Comparison of ENCODE assay signal across 8 mouse cellular contexts in the genomic region with DNA sequence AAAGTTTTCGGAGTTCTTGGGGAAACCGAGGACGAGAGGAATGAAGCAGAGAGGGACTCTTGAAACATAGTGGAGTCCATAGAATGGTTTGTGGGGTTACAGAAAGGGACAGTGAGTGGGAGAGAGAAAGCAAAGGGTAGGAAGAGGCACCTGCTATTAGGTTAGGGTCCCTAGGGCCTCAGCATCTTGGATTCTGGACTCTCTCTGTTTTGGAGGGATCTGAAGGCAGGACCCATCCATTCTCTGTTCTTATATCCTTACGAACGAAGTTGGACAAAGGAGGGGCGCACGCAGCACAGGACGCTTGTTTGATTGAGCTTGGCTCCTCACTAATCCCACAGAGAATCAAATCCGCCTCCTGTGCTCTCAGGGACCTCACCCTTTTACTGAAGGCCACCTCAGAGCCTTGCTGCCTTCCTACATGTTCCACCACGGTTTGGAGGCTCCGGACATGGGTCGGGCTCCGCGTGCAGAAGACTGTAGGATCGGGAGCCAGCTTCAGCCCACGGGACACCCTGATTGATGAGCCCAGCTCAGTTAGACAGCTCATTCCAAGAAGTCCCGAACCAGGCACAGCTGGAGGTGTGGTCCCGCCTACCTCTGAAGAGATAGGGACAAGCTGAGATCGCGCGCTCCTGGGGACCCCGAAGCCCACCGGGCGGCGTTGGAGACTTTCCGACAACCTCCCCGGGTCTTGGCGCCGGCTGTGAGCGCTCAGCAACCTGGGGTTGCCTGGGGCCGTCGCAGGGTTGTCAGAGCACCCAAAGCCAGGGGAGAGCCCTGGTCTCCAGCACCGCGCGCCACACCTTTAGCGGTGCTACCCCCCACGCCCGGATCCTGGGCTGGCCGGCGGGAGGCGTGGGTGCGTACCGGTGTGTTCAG. TPM values are rescaled to one million over a fixed set of nuclear protein-coding genes. Genes with fewer than 3 reads are reported as not detected.
DNase-seq lines count a peak whose midpoint lies in the region; ATAC-seq and TF ChIP-seq lines count a peak whose summit lies in the region.

No protein-coding gene starts in this region.

- H3K27me3 ChIP-seq in kidney, embryonic 15.5 days = peaks cover 26% of the 10 kb centered on the region
- H3K27me3 ChIP-seq in heart, embryonic 13.5 days (replicated peaks) = peaks cover 75% of the 10 kb centered on the region
- H3K27me3 ChIP-seq in liver, embryonic 15.5 days = peaks cover 47% of the 10 kb centered on the region

- no peak for TF ChIP-seq POLR2A in cortical plate, adult 2 months (IDR thresholded peaks at IDR 0.05; ENCODE audit: extremely low read depth, insufficient read depth, low read length)

- DNase-seq in kidney, adult 11 months = no peak
- DNase-seq in testis, postnatal 10 days (ENCODE audit: low spot score) = peak; percentile 64
- DNase-seq in natural killer cell, adult 2 months (ENCODE audit: low spot score in 2 of 2) = no peak
- no peak for DNase-seq in cerebellum, postnatal 36 days

- no peaks in the 10 kb centered on the region for H3K36me3 ChIP-seq in kidney, embryonic 15.5 days
- H3K36me3 ChIP-seq in heart, embryonic 13.5 days = no peaks in the 10 kb centered on the region
- no peaks in the 10 kb centered on the region for H3K36me3 ChIP-seq in liver, embryonic 15.5 days (replicated peaks)

- WGBS in kidney, embryonic 15.5 days = 5% methylated on average over 42 of the region's 43 CpGs
- WGBS in heart, embryonic 13.5 days = 5% methylated on average over 43 of the region's 43 CpGs
- WGBS in liver, embryonic 15.5 days (ENCODE audit: insufficient replicate concordance) = 4% methylated on average over 43 of the region's 43 CpGs

- peak overlapping the region; percentile 81 for H3K4me2 ChIP-seq in kidney, embryonic 15.5 days
- peak overlapping the region; percentile 99 for H3K4me2 ChIP-seq in heart, embryonic 13.5 days
- H3K4me2 ChIP-seq in liver, embryonic 15.5 days = peak overlapping the region; percentile 62

- H3K4me1 ChIP-seq in kidney, embryonic 15.5 days = peaks cover 36% of the 10 kb centered on the region
- no peaks in the 10 kb centered on the region; the same call in 1 of the 2 replicates for H3K4me1 ChIP-seq in cortical plate, adult 2 months (ENCODE audit: control insufficient read depth, insufficient read depth, low read length)
- peaks cover 17% of the 10 kb centered on the region for H3K4me1 ChIP-seq in heart, embryonic 13.5 days
- no peaks in the 10 kb centered on the region for H3K4me1 ChIP-seq in liver, embryonic 15.5 days (replicated peaks)

- TF ChIP-seq CTCF in cortical plate, adult 2 months (IDR thresholded peaks at IDR 0.05; ENCODE audit: extremely low read depth, insufficient read depth, low read length) = no peak

- peak overlapping the region; percentile 80; the same call in 1 of the 2 replicates for H3K27ac ChIP-seq in kidney, embryonic 15.5 days
- H3K27ac ChIP-seq in cortical plate, adult 2 months (ENCODE audit: insufficient read depth, low read length) = no peak overlapping the region
- H3K27ac ChIP-seq in heart, embryonic 13.5 days (replicated peaks) = no peak overlapping the region
- H3K27ac ChIP-seq in liver, embryonic 15.5 days (replicated peaks) = no peak overlapping the region

- ATAC-seq in kidney, embryonic 15.5 days (replicated peaks; ENCODE audit: low FRiP score) = peak; percentile 13; the same call in 1 of the 2 replicates
- no peak for ATAC-seq in heart, embryonic 13.5 days (ENCODE audit: extremely low read depth, insufficient number of reproducible peaks, low FRiP score, low TSS enrichment)
- no peak for ATAC-seq in liver, embryonic 15.5 days (ENCODE audit: insufficient read depth)

- H3K4me3 ChIP-seq in kidney, embryonic 15.5 days (replicated peaks) = peak overlapping the region; percentile 62
- peak overlapping the region; percentile 36 for H3K4me3 ChIP-seq in cortical plate, adult 2 months (ENCODE audit: insufficient read depth, low read length)
- peak overlapping the region; percentile 73 for H3K4me3 ChIP-seq in heart, embryonic 13.5 days
- peak overlapping the region; percentile 39 for H3K4me3 ChIP-seq in liver, embryonic 15.5 days (replicated peaks)

- H3K9ac ChIP-seq in kidney, embryonic 15.5 days = peak overlapping the region; percentile 72
- H3K9ac ChIP-seq in heart, embryonic 13.5 days = peak overlapping the region; percentile 83
- no peak overlapping the region for H3K9ac ChIP-seq in liver, embryonic 15.5 days

- H3K9me3 ChIP-seq in kidney, embryonic 15.5 days (replicated peaks) = no peaks in the 10 kb centered on the region
- H3K9me3 ChIP-seq in heart, embryonic 13.5 days = no peaks in the 10 kb centered on the region
- H3K9me3 ChIP-seq in liver, embryonic 15.5 days (replicated peaks) = no peaks in the 10 kb centered on the region

RNA-seq across cellular contexts. Expression of a gene that starts 1.3 kb away (rescaled TPM):
- polyA plus RNA-seq in kidney, embryonic 15.5 days (2015; fragmentation: Nextera tagmentation; extraction: Ambion mirVana) = 10.3 and 11.7 TPM in 2 replicates
- polyA plus RNA-seq in cortical plate, adult 2 months (2012; rRNA removed) = 0.91 and 1.7 TPM in 2 replicates
- polyA plus RNA-seq in heart, embryonic 13.5 days (2015; fragmentation: Nextera tagmentation; extraction: Ambion mirVana) = 2.8 and 3.0 TPM in 2 replicates
- polyA plus RNA-seq in liver, embryonic 15.5 days (2015; fragmentation: Nextera tagmentation; extraction: Ambion mirVana) = 0.03 and 0.14 TPM in 2 replicates
